Mouse (Mus musculus): ENCODE results near the gene Rflnb. TPM values are rescaled to one million over a fixed set of nuclear protein-coding genes. Genes with fewer than 3 reads are reported as not detected.
A peak's percentile ranks its signal among the peaks of the same experiment; 100 is the strongest.

Rflnb gene
- polyA plus RNA-seq, 2 experiments: 1.3 to 1.9 TPM

DNA sequence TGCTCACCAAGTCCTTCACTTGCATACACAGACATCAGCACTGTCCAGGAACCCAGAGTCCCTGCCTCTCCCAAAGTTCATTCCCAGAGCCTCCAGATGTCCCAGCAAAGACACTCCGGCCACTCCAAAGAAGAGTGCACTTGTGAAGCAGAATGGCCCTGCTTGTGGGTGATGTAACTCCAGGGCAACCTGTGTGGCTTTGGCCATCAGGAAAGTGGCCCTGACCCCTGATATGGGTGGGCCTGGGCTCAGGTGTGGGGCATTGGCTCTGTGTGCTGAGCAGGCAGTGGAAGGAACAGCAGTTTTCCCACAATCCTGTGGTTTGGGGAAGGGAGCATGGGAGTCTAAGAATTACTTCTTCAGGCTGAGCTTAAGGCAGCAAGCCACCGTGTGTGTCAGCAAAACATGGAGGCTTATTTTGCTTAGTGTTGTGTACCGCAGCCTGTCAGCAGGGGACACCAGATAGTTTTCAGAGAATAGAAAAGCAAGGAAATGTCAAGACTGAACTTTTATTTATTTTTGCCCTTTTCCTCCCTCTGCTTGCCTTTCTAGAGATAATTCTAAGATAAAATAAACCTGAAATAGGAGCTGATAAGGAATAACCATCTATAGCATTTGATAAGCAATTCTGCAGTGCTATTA is 26.2 kb downstream of the Rflnb start:
- 41% methylated on average over 3 of the region's 3 CpGs for WGBS (ENCODE audit: insufficient replicate concordance)
- H3K9me3 ChIP-seq (ENCODE audit: control insufficient read depth, low read length): no peaks in the 10 kb centered on the region
- H3K9ac ChIP-seq (replicated peaks): no peak overlapping the region
- no peak overlapping the region for H3K27ac ChIP-seq
- ATAC-seq (ENCODE audit: insufficient read depth) (no peak), DNase-seq (ENCODE audit: low read depth in 3 of 3, low spot score in 3 of 3) (no peak)
- H3K4me2 ChIP-seq (ENCODE audit: low read depth): no peak overlapping the region
- no peaks in the 10 kb centered on the region for H3K4me1 ChIP-seq (replicated peaks; ENCODE audit: control insufficient read depth in 2 of 2, insufficient read depth in 2 of 2, low read length in 1 of 2)
- H3K27me3 ChIP-seq (ENCODE audit: control insufficient read depth, insufficient read depth, low read length): peaks cover 6% of the 10 kb centered on the region
- TF ChIP-seq CTCF (IDR thresholded peaks at IDR 0.05; ENCODE audit: low read depth) (no peak), EP300 (IDR thresholded peaks at IDR 0.05; ENCODE audit: low read depth) (no peak)
- H3K36me3 ChIP-seq (replicated peaks; ENCODE audit: control insufficient read depth, insufficient read depth, low read depth): no peaks in the 10 kb centered on the region
- H3K4me3 ChIP-seq (ENCODE audit: insufficient read depth in 1 of 2, low read depth in 2 of 2, low read length in 2 of 2): no peak overlapping the region

- Histone ChIP-seq H3K27me3 (ENCODE audit: control insufficient read depth, insufficient read depth, low read length) (peaks cover 6% of the 10 kb centered on the region), H3K27ac (no peak overlapping the region), H3K4me2 (ENCODE audit: low read depth) (no peak overlapping the region), H3K9me3 (ENCODE audit: control insufficient read depth, low read length) (no peaks in the 10 kb centered on the region), H3K9ac (replicated peaks) (no peak overlapping the region), H3K36me3 (replicated peaks; ENCODE audit: control insufficient read depth, insufficient read depth, low read depth) (no peaks in the 10 kb centered on the region), H3K4me3 (ENCODE audit: insufficient read depth in 1 of 2, low read depth in 2 of 2, low read length in 2 of 2) (no peak overlapping the region), H3K4me1 (replicated peaks; ENCODE audit: control insufficient read depth in 2 of 2, insufficient read depth in 2 of 2, low read length in 1 of 2) (no peaks in the 10 kb centered on the region)
- WGBS (ENCODE audit: insufficient replicate concordance): 64% methylated on average over 5 of the region's 5 CpGs
- ATAC-seq (ENCODE audit: insufficient read depth): no peak
- DNase-seq (ENCODE audit: low read depth in 3 of 3, low spot score in 3 of 3): no peak
- TF ChIP-seq EP300 (IDR thresholded peaks at IDR 0.05; ENCODE audit: low read depth) (no peak), CTCF (IDR thresholded peaks at IDR 0.05; ENCODE audit: low read depth) (no peak)
Observed at GRCm38 (mm10) chr11:76000701-76001100, 26.9 kb downstream of the Rflnb start.

- 9% methylated on average over 36 of the region's 36 CpGs for WGBS (ENCODE audit: insufficient replicate concordance)
Observed at GRCm38 (mm10) chr11:75999440-76000155, 28.0 kb downstream of the Rflnb start, which contains the start of gene 1700016K19Rik. Gene 1700016K19Rik (plus strand): TSS chr11:75999912.

DNA sequence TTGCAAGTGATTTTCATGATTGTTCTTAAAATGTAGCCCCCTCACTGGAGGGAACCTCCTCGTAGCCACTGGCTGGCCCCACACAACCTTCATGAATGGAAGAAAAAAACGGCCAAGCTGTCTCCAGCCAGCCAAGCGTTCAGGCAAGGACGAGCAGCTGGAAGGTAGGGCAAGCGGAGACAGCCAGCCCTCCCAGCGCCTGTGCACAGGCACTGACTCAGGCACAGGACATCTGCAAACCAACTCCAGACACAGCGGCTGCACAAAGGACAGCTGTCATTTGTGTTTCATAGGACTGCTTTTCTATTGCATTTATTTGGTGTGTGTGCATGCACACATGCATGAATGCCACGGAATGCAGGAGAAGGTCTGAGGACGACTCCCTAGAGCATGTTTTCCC is 33.2 kb downstream of the Rflnb start:
- Histone ChIP-seq H3K27me3 (ENCODE audit: control insufficient read depth, insufficient read depth, low read length) (no peaks in the 10 kb centered on the region), H3K36me3 (replicated peaks; ENCODE audit: control insufficient read depth, insufficient read depth, low read depth) (no peaks in the 10 kb centered on the region), H3K27ac (no peak overlapping the region), H3K4me1 (replicated peaks; ENCODE audit: control insufficient read depth in 2 of 2, insufficient read depth in 2 of 2, low read length in 1 of 2) (no peaks in the 10 kb centered on the region; a peak in 1 of 4 replicates), H3K9ac (replicated peaks) (no peak overlapping the region), H3K4me3 (ENCODE audit: insufficient read depth in 1 of 2, low read depth in 2 of 2, low read length in 2 of 2) (no peak overlapping the region), H3K9me3 (ENCODE audit: control insufficient read depth, low read length) (no peaks in the 10 kb centered on the region), H3K4me2 (ENCODE audit: low read depth) (no peak overlapping the region)
- DNase-seq (ENCODE audit: low read depth in 3 of 3, low spot score in 3 of 3) (no peak), ATAC-seq (ENCODE audit: insufficient read depth) (no peak)
- TF ChIP-seq CTCF (IDR thresholded peaks at IDR 0.05; ENCODE audit: low read depth): no peak
- no peak for TF ChIP-seq EP300 (IDR thresholded peaks at IDR 0.05; ENCODE audit: low read depth)
- WGBS (ENCODE audit: insufficient replicate concordance): 56% methylated on average over 9 of the region's 9 CpGs

More at GRCm38 (mm10) chr11:75999440-76000155, 28.0 kb downstream of the Rflnb start, which contains the start of gene 1700016K19Rik:
- ATAC-seq (ENCODE audit: insufficient read depth) (no peak), DNase-seq (ENCODE audit: low read depth in 3 of 3, low spot score in 3 of 3) (peak; percentile 16 to 37 (median 17))
- peak within 1 kb of the TSS; percentile 37 to 52 for H3K4me3 ChIP-seq (ENCODE audit: insufficient read depth in 1 of 2, low read depth in 2 of 2, low read length in 2 of 2)
- no peak within 1 kb of the TSS; the same call in 1 of the 2 replicates for H3K9ac ChIP-seq (replicated peaks)
- H3K27ac ChIP-seq: no peak within 1 kb of the TSS
- H3K27me3 ChIP-seq (ENCODE audit: control insufficient read depth, insufficient read depth, low read length): peaks cover 6% of the 10 kb centered on the region
- no peaks in the 10 kb centered on the region for H3K36me3 ChIP-seq (replicated peaks; ENCODE audit: control insufficient read depth, insufficient read depth, low read depth)
- H3K4me1 ChIP-seq (replicated peaks; ENCODE audit: control insufficient read depth in 2 of 2, insufficient read depth in 2 of 2, low read length in 1 of 2): no peaks in the 10 kb centered on the region
- no peaks in the 10 kb centered on the region for H3K9me3 ChIP-seq (ENCODE audit: control insufficient read depth, low read length)
- H3K4me2 ChIP-seq (ENCODE audit: low read depth): peak within 1 kb of the TSS; percentile 65
- TF ChIP-seq EP300 (IDR thresholded peaks at IDR 0.05; ENCODE audit: low read depth) (no peak), CTCF (IDR thresholded peaks at IDR 0.05; ENCODE audit: low read depth) (peak; percentile 60)

DNA sequence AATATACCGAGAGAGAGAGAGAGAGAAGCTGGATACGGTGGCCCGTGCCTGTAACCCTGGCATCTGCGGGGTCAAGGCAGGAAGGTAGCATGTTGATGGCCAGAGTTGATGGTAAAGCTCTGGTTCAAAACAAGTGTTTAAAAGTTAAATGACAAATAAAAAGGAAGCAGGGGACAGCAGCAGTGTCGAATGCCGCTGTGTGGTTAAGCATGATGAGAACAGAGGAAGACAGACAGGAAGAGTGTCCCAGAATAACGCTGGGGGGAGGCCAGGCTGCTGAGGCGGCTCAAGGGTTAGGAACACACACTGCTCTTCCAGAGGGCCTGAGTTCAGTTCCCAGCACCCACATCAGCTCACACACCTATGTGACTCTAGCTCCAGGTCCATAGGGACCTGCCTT is 35.1 kb downstream of the Rflnb start:
- Histone ChIP-seq H3K27me3 (ENCODE audit: control insufficient read depth, insufficient read depth, low read length) (no peaks in the 10 kb centered on the region), H3K4me3 (ENCODE audit: insufficient read depth in 1 of 2, low read depth in 2 of 2, low read length in 2 of 2) (no peak overlapping the region), H3K9ac (replicated peaks) (no peak overlapping the region), H3K4me2 (ENCODE audit: low read depth) (no peak overlapping the region), H3K36me3 (replicated peaks; ENCODE audit: control insufficient read depth, insufficient read depth, low read depth) (no peaks in the 10 kb centered on the region), H3K4me1 (replicated peaks; ENCODE audit: control insufficient read depth in 2 of 2, insufficient read depth in 2 of 2, low read length in 1 of 2) (no peaks in the 10 kb centered on the region; a peak in 1 of 4 replicates), H3K27ac (no peak overlapping the region), H3K9me3 (ENCODE audit: control insufficient read depth, low read length) (no peaks in the 10 kb centered on the region)
- DNase-seq (ENCODE audit: low read depth in 3 of 3, low spot score in 3 of 3) (no peak), ATAC-seq (ENCODE audit: insufficient read depth) (no peak)
- WGBS (ENCODE audit: insufficient replicate concordance): 37% methylated on average over 8 of the region's 8 CpGs
- TF ChIP-seq CTCF (IDR thresholded peaks at IDR 0.05; ENCODE audit: low read depth) (no peak), EP300 (IDR thresholded peaks at IDR 0.05; ENCODE audit: low read depth) (no peak)
